Mouse (Mus musculus) thymus, postnatal 25 days (tissue): ENCODE results near the gene Cntf.

ENCODE experiments used
- DNase-seq: peaks from one replicate; pipeline ENCODE4 v3.0.0; 2022

Gene Cntf

DNA sequence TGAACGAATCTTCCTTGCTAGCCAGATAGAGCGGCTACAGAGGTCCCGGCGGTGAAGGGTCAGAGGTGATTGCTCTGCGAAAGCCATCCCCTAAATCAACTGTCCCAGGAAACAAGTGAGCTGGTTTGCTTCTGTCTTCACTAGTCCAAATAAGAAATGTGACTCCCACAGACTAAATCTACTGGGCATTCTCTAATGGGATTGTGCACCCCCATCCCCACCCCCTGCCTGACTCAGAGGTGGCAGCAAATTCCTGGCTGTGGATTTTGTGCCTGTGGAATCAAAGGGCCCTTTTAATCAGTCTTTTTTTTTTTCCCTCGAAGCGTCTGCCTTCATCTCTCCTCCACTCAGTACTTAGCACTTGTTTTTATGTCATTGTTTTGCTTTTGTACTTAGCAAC lies at the start of gene Cntf:
Cntf (minus strand) TSS at position 325 of the 400 bp plus-strand sequence.
- no peak for DNase-seq

DNA sequence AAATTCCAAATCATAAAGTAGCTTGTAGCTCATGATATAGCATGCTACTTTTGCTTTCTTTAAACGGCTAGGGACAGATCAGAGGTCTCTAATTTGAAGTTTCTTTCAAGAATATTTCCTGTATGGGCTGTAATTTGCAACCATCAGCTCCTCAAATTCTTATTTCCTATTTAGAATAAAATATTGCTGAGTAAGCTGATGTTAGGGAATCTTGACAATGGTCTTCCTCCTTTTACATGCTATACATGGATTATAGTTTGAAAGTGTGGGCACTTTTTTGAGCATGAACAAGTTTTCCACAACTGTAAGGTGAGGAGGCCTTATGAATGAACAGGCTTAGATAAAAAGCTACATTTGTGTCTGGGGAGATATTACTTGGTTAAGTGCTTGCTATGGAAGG lies 48.5 kb upstream of the Cntf start:
- DNase-seq = no peak

DNA sequence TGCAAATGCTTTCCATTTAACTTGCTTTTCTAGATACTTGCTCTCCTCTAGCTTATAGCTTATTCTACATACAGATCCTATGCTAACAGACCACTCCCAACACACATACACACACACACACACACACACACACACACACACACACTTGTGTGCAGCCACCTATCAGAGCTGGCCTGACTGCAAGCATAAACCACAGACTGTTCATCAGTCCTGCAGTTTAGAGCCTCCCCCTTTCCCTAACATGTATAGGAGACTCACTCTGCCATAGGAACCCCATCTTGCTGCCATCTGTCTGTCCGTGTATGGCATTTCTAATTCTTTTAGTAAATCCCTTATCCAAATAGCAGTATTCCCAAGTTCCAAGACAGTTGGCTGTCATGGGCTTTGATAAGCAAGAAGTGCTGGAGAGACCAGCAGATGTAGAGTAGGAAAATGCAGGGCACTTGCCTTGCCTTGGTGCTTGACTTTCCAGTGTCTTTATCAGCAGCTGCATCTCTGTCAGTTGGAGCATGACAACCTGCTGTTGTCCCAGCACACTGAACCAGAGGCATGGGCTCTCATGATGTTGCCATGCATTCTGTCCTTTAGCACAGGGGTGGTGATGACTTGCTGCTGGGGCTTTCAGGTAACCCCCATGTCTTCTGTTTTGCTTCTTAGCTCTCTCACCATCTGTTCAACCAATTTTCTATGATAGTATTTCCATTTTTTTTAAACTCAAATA lies 47.4 kb upstream of the Cntf start:
- no peak for DNase-seq

DNA sequence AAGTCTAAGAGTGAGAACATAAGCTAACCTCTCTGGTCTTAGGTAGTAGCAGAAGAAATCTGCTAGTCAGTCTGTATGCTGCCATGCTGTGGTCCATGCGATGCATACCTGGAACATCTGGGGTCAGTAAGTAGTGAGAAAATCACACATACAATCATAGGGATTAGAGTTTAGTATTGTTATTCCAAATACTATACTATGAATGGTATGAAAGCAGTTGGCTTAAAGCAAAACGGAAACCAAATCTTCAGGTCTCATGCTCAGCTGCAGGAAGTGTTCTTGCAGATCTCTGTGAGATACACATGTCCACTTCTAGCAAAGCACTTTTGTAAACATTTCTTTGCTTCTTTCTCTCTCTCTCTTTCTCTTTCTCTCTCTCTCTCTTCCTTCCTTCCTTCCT lies 40.8 kb upstream of the Cntf start:
- peak; percentile 19 for DNase-seq

DNA sequence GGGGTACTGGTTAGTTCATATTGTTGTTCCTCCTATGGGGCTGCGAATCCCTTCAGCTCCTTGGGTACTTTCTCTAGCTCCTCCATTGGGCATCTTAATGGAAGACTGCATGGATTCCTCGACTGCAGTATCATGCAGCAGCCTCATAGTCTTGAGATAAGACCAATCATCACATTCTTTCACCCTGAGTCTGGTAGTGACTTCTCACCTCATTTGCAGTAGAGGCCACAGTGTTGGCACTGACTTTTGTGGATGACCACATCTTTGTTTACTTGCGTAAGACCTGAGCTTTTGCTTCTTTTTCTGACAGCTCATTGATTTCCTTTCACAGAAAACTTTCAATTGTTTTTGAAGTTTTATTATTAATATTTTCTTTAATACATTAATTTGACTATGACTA lies 40.3 kb upstream of the Cntf start:
- no peak for DNase-seq

DNA sequence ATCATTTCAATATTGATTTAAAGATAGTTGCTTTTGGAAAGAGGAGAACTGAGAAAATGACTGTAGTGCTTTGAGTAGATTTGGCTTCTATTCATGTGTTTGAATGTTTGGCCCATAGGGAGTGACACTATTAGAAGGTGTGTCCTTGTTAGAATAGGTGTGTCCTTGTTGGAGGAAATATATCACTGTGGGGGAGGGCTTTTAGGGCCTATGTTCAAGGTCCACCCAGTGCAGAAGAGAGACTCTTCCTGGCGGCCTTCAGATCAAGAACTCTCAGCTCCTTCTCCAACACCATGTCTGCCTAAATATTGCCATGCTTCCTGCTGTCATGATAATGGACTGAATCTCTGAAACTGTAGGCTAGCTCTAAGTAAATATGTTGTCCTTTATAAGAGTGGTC lies 38.8 kb upstream of the Cntf start:
- no peak for DNase-seq

DNA sequence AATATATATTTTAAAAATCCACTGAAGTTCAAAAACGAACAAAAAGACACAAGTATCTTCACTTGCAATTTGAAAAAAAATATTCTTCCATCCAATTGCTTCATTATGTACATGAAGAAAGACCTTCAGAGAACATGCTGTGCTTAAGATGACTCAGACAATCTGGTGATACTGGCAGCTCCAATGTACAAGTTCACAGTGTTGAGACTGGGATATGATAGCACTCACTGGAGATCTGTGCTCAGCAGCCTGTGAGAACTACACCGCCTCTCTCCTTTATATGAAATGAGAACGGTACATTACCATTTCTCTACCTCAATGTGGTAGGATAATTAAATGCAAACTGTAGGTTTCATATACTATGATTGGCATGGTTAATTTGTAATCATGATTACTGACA lies 37.4 kb upstream of the Cntf start:
- DNase-seq = no peak

DNA sequence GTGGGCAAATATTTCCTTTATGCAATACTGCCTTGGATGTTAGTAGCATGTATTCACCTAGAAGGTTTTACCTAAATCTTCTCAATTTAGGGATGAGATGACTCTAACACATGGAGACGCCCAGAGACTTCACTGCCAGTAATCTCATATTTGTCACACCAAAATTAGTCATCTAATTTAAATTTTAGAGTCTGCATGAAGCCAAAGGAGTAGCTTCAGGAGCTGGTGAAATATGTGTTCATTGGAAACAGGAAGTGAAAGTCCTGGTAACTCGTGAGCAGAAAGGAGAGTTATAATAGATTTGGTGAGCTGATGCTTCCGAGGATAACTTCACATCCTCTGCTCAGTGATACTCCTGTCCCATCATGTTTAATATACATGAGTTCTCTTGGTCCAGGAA lies 35.6 kb upstream of the Cntf start:
- DNase-seq = no peak

DNA sequence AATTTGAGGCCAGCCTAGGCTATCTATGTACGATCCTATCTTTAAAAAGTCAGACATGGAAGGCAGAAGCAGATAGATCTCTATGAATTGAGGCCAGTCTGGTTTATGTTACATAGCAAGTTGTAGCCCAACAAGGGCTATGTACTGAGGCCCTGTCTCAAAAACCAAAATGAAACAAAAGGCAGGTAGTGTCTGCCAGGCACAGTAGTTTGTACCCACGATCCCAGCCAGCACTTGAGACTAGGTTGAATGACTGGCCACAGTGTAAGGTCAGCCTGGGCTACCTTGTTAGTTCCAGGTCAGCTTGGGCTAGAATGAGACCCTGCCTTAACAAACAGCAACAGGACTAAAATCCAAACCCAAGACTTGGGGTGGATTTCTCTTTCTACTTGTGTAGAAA lies 35.2 kb upstream of the Cntf start:
- no peak for DNase-seq

DNA sequence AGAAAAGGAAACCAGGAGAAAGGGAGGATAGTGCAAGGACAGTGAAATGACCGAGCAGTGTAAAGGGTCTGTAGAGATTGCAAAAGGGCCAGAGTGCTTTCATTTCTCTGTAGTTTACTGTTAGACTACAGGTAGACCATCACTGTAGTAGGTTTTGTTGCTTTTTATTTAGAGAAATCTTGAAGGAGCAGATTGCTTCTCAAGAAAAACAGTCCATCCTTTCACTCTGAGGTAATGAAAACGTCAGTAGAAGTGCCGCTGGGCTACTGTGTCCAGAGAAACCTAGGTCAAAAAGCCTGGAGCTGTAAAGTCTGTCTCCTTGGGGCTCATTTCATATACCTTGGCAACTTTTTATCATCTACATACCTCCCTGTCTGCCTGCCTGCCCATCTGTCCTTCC lies 33.6 kb upstream of the Cntf start:
- DNase-seq = no peak

DNA sequence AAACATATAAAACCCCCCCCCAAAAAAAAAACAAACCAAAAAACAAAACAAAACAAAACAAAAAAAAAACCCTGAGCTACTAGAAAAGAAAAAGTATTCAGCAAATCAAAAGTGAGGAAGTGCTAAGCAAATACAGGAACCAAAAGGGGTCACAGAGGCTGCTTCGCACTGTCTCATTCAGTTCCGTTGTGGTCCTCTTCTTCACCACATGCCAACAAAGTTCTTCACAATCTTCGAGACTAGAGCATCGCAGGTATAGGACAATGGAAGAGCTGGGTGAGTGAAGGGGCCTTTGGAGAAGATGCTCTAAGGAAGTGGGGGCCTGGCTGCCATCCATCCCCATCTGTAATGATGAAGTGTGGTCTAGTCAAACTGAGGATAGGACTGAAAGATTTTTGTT lies 33.0 kb upstream of the Cntf start:
- DNase-seq = peak; percentile 58

DNA sequence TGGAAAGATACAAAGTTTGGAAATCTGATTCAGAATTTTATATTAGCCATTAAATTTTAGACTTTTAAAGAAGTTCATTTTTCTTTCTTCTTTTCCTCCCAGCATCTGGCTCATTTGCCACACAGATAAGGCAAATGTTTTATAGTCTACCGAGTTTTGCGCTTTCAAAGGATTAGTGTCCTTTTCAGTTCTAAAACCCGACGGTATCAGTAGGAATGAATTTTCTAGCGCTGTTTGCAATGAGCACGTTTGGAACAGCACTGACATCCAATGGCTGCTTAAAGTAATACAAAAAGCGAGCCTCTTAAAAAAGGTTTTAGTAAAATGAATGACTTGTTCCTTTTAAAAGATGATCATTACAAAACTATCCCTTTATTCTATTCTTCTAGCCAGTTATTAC lies 31.6 kb upstream of the Cntf start:
- no peak for DNase-seq

DNA sequence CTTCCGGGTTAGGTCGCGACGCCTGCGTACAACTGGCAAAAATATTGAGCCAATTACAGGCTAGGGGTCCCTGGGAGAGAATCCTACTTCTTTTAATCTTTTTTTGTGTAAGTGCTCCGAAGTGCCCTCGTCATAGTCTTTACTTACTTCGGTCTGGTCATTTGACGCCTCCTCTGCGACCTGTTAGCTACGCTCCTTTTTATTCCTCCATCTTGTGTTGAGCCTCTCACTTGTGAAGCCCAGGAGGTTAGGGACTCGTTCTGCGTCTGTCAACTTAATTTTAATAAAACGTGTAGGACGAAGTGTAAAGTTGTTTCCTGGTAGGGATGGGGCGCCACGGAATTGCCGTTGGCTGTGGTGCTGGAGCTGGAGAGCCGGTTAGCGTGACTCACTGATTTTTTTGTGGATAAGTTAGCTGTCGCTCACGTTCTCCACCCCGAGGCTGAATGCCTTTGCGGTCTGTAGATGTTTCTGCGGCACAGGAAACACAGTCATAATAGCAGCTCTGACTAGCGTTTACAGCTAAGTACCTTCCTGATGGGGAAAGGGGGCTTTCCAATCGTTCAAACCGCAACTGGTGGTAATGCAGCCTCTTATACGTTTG lies 31.0 kb upstream of the Cntf start:
- DNase-seq = peak; percentile 78

DNA sequence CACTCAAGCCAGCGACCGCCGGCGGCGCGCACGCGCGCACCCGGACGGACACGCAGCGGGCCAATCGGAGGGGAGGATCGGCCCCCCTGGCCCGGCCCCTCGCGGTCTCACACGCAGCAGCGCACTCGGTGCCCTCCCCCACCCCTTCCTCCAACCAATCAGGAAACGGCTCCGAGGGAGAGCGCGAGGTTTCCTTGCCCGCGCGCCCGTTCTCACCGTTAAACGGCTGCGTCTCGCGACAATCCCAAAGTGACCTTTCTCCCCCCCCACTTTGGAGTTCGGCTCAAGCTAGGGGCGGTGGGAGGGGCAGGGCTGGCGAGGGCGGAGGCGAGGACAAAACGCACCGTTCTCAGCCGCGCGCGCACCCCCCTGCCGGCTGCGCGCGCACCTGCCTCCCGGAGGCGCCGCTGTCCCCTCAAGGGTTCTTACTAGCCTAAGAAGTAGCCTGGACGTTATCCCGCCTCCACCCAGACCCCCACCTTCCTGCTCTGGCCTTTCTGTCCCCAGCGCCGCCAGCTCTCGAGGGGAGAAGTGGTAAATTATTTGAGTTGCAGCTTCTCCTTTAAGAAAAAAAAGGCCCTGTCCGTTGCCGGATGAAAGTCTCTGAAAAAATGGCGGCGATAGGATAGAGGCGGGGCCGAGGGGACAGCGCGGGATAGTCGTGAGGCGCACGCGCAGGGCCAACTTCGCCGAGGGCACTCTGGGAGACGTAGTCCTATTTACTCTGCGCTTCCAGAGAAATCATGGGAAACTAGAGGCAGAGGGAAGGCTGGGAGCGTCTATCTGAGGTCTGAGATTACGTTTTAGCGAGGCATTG lies 30.3 kb upstream of the Cntf start, which contains the start of the genes Zfp91 and Lpxn:
Zfp91 (minus strand) TSS at position 616 of the 817 bp plus-strand sequence.
Lpxn (plus strand) TSS at position 683 of the 817 bp plus-strand sequence.
- peak; percentile 95 for DNase-seq

DNA sequence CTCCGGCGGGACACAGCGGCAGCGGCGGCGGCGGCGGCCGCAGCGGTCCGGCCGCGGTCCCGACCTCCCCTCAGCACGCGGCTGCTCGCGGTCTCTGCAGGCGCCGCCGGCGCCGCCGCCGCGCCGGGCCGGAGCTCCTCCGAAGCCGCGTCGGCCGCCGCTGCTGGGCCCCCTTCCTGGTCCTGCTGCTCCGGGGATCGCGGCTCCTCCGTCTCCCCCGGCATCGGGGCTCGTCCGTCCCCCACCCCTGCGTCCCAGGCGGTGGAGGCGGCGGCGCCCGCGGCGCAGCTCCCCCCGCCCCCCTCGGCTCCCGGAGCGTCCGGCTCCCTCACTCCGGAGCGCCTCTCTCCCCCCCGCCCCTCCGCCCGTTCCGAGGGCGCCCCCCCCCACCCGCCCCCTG lies 29.7 kb upstream of the Cntf start:
- DNase-seq = no peak

DNA sequence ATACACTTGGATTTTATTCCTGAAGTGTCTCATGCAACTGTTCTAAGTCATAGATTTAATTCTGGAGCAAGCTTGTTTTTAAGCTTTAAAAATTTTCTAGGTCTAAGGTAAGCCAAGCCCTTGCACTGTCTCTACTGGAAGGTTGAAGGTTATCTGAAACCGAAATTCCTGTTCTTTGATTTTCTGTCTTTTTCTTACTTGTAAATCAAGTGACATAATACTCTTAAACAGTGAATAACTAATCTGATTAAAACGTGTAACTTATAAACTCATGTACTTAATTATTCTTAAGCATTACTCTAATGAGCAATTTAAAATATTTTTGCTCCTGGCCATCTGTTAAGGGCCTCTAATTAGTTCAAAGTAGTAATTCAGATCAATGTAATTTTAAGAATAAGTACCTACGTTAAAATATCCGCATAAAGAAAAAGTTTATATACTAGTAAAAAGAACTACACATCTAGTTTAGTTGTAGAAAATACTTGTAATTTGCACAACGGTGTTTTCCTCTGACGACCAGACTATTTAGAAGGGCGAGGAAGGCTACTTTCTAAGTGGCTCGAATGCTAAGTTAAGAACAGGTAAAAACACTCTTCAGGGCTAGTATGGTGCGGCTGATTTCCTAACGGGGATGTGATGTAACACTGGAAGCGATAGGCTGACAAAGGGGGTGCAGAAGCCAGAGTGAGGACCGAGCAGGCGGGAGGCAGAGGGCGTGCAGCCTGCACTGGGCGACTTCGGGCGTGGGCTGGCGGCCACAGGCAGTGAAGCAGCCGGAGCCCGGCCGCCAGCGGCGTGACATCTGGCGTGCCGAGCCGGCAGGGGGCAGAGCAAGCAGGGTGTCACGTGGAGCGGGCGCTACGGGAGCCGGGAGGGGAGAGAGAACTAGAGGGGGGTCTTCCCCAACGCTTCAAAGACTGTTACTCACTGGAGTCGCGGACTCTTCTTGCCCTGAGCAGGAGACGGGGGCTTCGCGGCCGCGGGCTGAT lies 28.9 kb upstream of the Cntf start:
- peak; percentile 96 for DNase-seq

DNA sequence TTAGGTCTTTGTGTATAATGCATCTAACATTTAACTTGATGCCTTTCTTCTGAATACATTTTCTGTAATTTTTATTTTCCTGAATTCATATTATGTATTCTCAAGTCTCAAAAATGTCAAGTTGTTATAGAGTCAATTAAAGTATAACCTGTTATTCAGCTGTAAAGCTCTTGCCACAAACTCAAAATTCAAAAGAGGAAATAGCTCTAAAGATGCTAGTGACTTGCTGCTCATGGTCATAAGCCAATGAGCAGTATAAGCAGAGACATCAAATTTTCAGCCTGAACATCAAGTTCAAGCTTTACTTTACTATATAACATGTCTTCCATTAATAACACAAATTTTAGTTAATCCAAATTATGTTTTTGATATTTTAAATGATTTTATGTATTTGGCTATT lies 26.9 kb upstream of the Cntf start:
- no peak for DNase-seq

DNA sequence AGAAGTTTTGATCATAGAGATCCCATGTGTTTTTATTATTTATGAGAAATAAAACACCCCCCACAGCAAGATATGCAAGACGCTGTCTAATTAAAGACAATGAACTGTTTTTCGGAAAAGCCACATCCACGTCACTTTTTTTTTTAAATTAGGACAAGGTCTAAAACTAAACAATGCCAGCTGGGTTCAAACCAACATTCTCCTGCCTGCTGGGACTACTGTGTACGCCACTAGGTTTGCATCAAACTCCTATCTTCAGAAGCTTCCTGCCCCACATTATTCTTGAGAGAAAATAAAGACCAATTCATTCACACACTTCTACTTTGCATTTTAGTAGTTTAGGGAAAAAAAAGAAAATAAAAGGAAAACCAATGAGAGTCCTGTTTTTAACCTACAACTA lies 22.3 kb upstream of the Cntf start:
- no peak for DNase-seq

DNA sequence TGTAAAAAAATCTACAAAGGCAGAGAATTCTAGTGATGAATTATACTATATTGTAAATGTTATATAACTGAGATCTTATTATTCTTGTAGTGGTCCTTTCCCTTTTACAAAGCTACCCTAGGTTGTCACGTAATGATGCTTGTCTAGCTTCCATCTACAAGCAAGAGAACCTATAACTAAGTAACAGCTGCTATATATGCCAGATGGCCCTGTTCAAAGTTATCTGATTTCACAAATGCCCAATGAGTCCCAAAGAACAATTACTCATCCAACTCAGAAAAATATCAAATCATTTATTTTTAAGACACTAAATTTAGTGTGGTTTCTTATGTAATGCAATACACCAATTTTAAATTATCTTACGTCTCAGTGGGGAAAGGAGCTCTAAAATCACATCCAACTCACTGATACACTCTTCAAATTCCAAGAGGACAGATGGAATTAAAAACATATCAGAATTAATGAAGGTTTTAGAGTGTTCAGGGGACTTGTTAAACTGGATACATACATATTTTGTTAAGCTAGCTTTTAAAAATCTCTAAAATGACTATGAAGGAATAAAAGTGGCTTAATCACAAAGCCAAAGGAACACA lies 21.5 kb upstream of the Cntf start:
- no peak for DNase-seq

DNA sequence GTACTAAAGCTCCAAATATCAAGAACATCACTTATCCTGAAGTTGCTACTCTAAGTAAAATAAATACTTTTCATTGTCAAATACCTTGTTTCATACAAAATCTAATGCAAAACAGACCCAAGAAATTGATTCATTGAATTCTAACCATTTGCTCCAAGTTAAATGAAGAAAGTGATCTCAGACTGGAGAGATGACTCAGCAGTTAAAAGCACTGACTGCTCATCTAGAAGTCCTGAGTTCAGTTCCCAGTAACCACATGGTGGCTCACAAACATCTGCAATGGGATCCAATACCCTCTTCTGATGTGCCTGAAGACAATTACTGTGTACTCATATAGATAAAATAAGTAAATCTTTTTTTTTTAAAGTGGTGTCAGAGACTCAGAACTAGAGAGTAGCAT lies 15.0 kb upstream of the Cntf start:
- DNase-seq = no peak

DNA sequence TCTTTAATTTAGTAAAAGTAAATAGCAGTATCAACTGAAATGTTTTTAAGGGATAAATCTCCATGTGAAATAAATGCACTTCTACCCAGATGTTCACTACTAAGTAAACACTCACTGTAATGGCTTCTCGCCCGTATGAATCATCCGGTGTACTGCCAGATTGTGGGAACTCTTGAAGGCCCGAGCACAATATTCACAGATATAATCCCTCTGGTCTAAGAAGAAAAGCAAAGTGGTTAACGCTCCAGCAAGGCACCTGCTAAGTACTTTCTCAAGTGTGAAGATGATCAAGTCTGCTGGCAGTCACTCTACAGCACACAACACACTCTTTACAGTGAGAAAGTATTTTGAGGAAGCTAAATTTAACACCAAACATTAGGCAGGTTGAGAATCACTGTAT lies 5.5 kb upstream of the Cntf start:
- no peak for DNase-seq
